Mouse (Mus musculus): ENCODE measurements around the gene Fam69a. TPM values are rescaled to one million over a fixed set of nuclear protein-coding genes. Genes with fewer than 3 reads are reported as not detected.

Fam69a gene
- total and polyA plus RNA-seq, 2 experiments from 2014 or later = 5.7 to 18.6 TPM

- H3K36me3 ChIP-seq (replicated peaks; ENCODE audit: control insufficient read depth, insufficient read depth, low read length) = no peaks in the 10 kb centered on the region
- DNase-seq (ENCODE audit: low spot score) (no peak), ATAC-seq (ENCODE audit: insufficient read depth, low read depth) (no peak)
- H3K27me3 ChIP-seq (ENCODE audit: control insufficient read depth, insufficient read depth, low read length) = no peaks in the 10 kb centered on the region
- H3K4me3 ChIP-seq (ENCODE audit: low read depth, low read length) = no peak overlapping the region
- H3K4me2 ChIP-seq (ENCODE audit: low read depth, low read length) = no peak overlapping the region
- TF ChIP-seq EP300 (IDR thresholded peaks at IDR 0.05; ENCODE audit: low read depth) (no peak), CTCF (IDR thresholded peaks at IDR 0.05; ENCODE audit: low read depth) (no peak)
- 0 out of 2 replicates have a peak, but pooled peaks cover 3% of the 10 kb centered on the region for H3K9me3 ChIP-seq (replicated peaks; ENCODE audit: control insufficient read depth, low read length)
- H3K9ac ChIP-seq (replicated peaks; ENCODE audit: low read depth, low read length) = no peak overlapping the region
- WGBS = 89% methylated on average over 3 of the region's 3 CpGs
- peaks cover 10% of the 10 kb centered on the region; the same call in 1 of the 2 replicates for H3K4me1 ChIP-seq (ENCODE audit: control insufficient read depth, insufficient read depth)
- no peak overlapping the region for H3K27ac ChIP-seq (ENCODE audit: low read depth)
Measured at GRCm38 (mm10) chr5:107949607-107950006, 37.3 kb downstream of the Fam69a start.

GRCm38 (mm10) chr5:107948899-107949298, 38.0 kb downstream of the Fam69a start:
- TF ChIP-seq EP300 (IDR thresholded peaks at IDR 0.05; ENCODE audit: low read depth) (no peak), CTCF (IDR thresholded peaks at IDR 0.05; ENCODE audit: low read depth) (no peak)
- Histone ChIP-seq H3K4me2 (ENCODE audit: low read depth, low read length) (no peak overlapping the region), H3K4me1 (ENCODE audit: control insufficient read depth, insufficient read depth) (peaks cover 10% of the 10 kb centered on the region; the same call in 1 of the 2 replicates), H3K27me3 (ENCODE audit: control insufficient read depth, insufficient read depth, low read length) (no peaks in the 10 kb centered on the region), H3K9ac (replicated peaks; ENCODE audit: low read depth, low read length) (no peak overlapping the region), H3K9me3 (replicated peaks; ENCODE audit: control insufficient read depth, low read length) (0 out of 2 replicates have a peak, but pooled peaks cover 3% of the 10 kb centered on the region), H3K36me3 (replicated peaks; ENCODE audit: control insufficient read depth, insufficient read depth, low read length) (no peaks in the 10 kb centered on the region), H3K4me3 (ENCODE audit: low read depth, low read length) (no peak overlapping the region), H3K27ac (ENCODE audit: low read depth) (no peak overlapping the region)
- WGBS = 89% methylated on average over 1 of the region's 1 CpGs
- no peak for ATAC-seq (ENCODE audit: insufficient read depth, low read depth)
- no peak for DNase-seq (ENCODE audit: low spot score)

GRCm38 (mm10) chr5:107947548-107947947, 39.3 kb downstream of the Fam69a start:
- H3K4me2 ChIP-seq (ENCODE audit: low read depth, low read length) = no peak overlapping the region
- WGBS = 34% methylated on average over 2 of the region's 2 CpGs
- H3K27ac ChIP-seq (ENCODE audit: low read depth) = peak overlapping the region; percentile 49
- no peaks in the 10 kb centered on the region for H3K36me3 ChIP-seq (replicated peaks; ENCODE audit: control insufficient read depth, insufficient read depth, low read length)
- no peak overlapping the region for H3K9ac ChIP-seq (replicated peaks; ENCODE audit: low read depth, low read length)
- 0 out of 2 replicates have a peak, but pooled peaks cover 3% of the 10 kb centered on the region for H3K9me3 ChIP-seq (replicated peaks; ENCODE audit: control insufficient read depth, low read length)
- DNase-seq (ENCODE audit: low spot score) (peak; percentile 85), ATAC-seq (ENCODE audit: insufficient read depth, low read depth) (peak; percentile 64)
- no peak overlapping the region for H3K4me3 ChIP-seq (ENCODE audit: low read depth, low read length)
- H3K4me1 ChIP-seq (ENCODE audit: control insufficient read depth, insufficient read depth) = peaks cover 10% of the 10 kb centered on the region; the same call in 1 of the 2 replicates
- no peaks in the 10 kb centered on the region for H3K27me3 ChIP-seq (ENCODE audit: control insufficient read depth, insufficient read depth, low read length)
- TF ChIP-seq EP300 (IDR thresholded peaks at IDR 0.05; ENCODE audit: low read depth) = 0 out of 2 replicates have a peak, but pooled peaks have one; percentile 10
- no peak for TF ChIP-seq CTCF (IDR thresholded peaks at IDR 0.05; ENCODE audit: low read depth)

- Histone ChIP-seq H3K9ac (replicated peaks; ENCODE audit: low read depth, low read length) (no peak overlapping the region), H3K4me1 (ENCODE audit: control insufficient read depth, insufficient read depth) (peaks cover 10% of the 10 kb centered on the region; the same call in 1 of the 2 replicates), H3K27me3 (ENCODE audit: control insufficient read depth, insufficient read depth, low read length) (no peaks in the 10 kb centered on the region), H3K36me3 (replicated peaks; ENCODE audit: control insufficient read depth, insufficient read depth, low read length) (no peaks in the 10 kb centered on the region), H3K4me2 (ENCODE audit: low read depth, low read length) (no peak overlapping the region), H3K4me3 (ENCODE audit: low read depth, low read length) (no peak overlapping the region), H3K9me3 (replicated peaks; ENCODE audit: control insufficient read depth, low read length) (0 out of 2 replicates have a peak, but pooled peaks cover 3% of the 10 kb centered on the region), H3K27ac (ENCODE audit: low read depth) (peak overlapping the region; percentile 49)
- ATAC-seq (ENCODE audit: insufficient read depth, low read depth) = no peak
- no peak for TF ChIP-seq CTCF (IDR thresholded peaks at IDR 0.05; ENCODE audit: low read depth)
- no peak for TF ChIP-seq EP300 (IDR thresholded peaks at IDR 0.05; ENCODE audit: low read depth)
- no peak for DNase-seq (ENCODE audit: low spot score)
- 54% methylated on average over 1 of the region's 1 CpGs for WGBS
Measured at GRCm38 (mm10) chr5:107946475-107946874, 40.4 kb downstream of the Fam69a start.

- no peak overlapping the region for H3K4me2 ChIP-seq (ENCODE audit: low read depth, low read length)
- H3K9ac ChIP-seq (replicated peaks; ENCODE audit: low read depth, low read length) = no peak overlapping the region
- no peak overlapping the region for H3K4me3 ChIP-seq (ENCODE audit: low read depth, low read length)
- H3K4me1 ChIP-seq (ENCODE audit: control insufficient read depth, insufficient read depth) = peaks cover 15% of the 10 kb centered on the region; the same call in 1 of the 2 replicates
- WGBS = 83% methylated on average over 6 of the region's 6 CpGs
- TF ChIP-seq CTCF (IDR thresholded peaks at IDR 0.05; ENCODE audit: low read depth) = no peak
- 0 out of 2 replicates have a peak, but pooled peaks cover 3% of the 10 kb centered on the region for H3K9me3 ChIP-seq (replicated peaks; ENCODE audit: control insufficient read depth, low read length)
- H3K27me3 ChIP-seq (ENCODE audit: control insufficient read depth, insufficient read depth, low read length) = no peaks in the 10 kb centered on the region
- no peaks in the 10 kb centered on the region for H3K36me3 ChIP-seq (replicated peaks; ENCODE audit: control insufficient read depth, insufficient read depth, low read length)
- ATAC-seq (ENCODE audit: insufficient read depth, low read depth) (no peak), DNase-seq (ENCODE audit: low spot score) (no peak)
- H3K27ac ChIP-seq (ENCODE audit: low read depth) = no peak overlapping the region
Measured at GRCm38 (mm10) chr5:107943526-107943925, 43.4 kb downstream of the Fam69a start.

GRCm38 (mm10) chr5:107942941-107943340, 43.9 kb downstream of the Fam69a start:
- no peak overlapping the region for H3K4me3 ChIP-seq (ENCODE audit: low read depth, low read length)
- H3K9me3 ChIP-seq (replicated peaks; ENCODE audit: control insufficient read depth, low read length) = 0 out of 2 replicates have a peak, but pooled peaks cover 3% of the 10 kb centered on the region
- H3K4me2 ChIP-seq (ENCODE audit: low read depth, low read length) = no peak overlapping the region
- ATAC-seq (ENCODE audit: insufficient read depth, low read depth) (no peak), DNase-seq (ENCODE audit: low spot score) (no peak)
- no peak overlapping the region for H3K27ac ChIP-seq (ENCODE audit: low read depth)
- no peak for TF ChIP-seq EP300 (IDR thresholded peaks at IDR 0.05; ENCODE audit: low read depth)
- TF ChIP-seq CTCF (IDR thresholded peaks at IDR 0.05; ENCODE audit: low read depth) = no peak
- peaks cover 14% of the 10 kb centered on the region; the same call in 1 of the 2 replicates for H3K4me1 ChIP-seq (ENCODE audit: control insufficient read depth, insufficient read depth)
- H3K27me3 ChIP-seq (ENCODE audit: control insufficient read depth, insufficient read depth, low read length) = no peaks in the 10 kb centered on the region
- no peak overlapping the region for H3K9ac ChIP-seq (replicated peaks; ENCODE audit: low read depth, low read length)
- H3K36me3 ChIP-seq (replicated peaks; ENCODE audit: control insufficient read depth, insufficient read depth, low read length) = no peaks in the 10 kb centered on the region
- WGBS = 81% methylated on average over 1 of the region's 1 CpGs

All from heart, postnatal 0 days (tissue).